Mouse (Mus musculus): ENCODE data around the gene Duox2. TPM values are rescaled to one million over a fixed set of nuclear protein-coding genes. Genes with fewer than 3 reads are reported as not detected.

Gene Duox2
- polyA plus RNA-seq, 1 experiment, result 0.02 TPM

DNA sequence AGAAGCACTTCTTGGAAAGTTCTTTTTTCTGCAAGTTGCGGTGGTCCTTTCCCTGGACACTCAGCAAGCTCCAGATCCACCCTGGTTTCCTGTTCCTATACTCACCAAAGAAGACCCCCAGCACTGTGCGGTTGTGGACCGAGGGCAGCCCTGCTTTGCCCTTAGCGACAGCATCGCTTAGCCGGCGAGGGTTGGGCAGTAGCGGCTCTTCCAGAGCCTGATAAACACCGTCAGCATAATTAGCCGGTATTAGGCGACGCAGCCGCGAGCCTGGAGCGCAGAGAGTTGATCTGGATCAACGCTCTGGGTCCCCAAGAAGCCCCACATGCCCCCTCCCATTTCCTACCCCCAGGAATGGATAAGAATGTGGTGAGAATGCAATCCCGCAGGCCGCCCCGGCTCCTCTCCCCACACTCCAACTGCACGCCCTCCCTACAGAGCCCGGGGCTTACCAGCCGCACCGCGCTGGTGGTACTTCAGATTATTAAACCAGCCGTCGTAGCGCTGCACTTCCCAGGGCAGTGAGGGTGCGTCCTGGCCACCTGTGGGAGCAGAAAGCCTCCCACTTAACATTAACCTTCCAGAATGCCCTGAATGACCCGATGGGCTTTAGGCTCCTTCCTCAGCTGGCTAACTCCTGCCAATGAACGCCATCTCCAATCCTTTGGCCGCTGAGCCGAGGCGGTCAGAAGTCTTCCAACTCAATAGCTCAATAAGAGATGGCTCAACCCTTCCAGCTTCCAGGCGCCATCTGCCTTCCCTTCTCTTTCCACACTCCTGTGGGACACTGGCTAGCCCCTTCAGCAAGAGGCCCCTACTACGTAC is 766 bp downstream of the Duox2 start:
- Histone ChIP-seq H3K4me1 (ENCODE audit: control insufficient read depth, insufficient read depth, low read length) (peaks cover 2% of the 10 kb centered on the region; the same call in 1 of the 2 replicates), H3K4me3 (ENCODE audit: insufficient read depth, low read length) (no peak overlapping the region), H3K27ac (ENCODE audit: insufficient read depth, low read length) (no peak overlapping the region)
- no peak for TF ChIP-seq POLR2A (IDR thresholded peaks at IDR 0.05; ENCODE audit: extremely low read depth, insufficient read depth, low read length)
- TF ChIP-seq CTCF (IDR thresholded peaks at IDR 0.05; ENCODE audit: extremely low read depth, insufficient read depth, low read length), result no peak

DNA sequence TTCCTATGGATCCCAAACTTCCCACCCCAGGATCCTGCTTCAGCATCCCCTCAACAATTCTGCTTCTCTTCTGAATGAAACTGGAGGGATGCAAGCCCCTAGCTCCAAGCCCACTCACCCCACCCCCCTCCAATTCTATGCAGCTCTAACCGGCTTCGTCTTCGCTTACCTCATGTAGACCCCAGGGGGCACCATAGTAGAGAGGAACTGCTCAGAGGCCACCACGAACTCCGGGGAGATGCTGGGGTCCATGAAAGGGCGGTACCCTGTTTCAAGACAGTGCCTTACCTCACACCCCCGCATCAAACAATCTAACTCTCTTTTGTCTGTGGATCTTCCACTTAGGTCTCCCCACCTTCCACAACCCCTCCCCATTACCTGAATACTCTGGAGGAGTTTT is 3.3 kb downstream of the Duox2 start:
- no peaks in the 10 kb centered on the region for H3K4me1 ChIP-seq (ENCODE audit: control insufficient read depth, insufficient read depth, low read length)
- no peak for TF ChIP-seq POLR2A (IDR thresholded peaks at IDR 0.05; ENCODE audit: extremely low read depth, insufficient read depth, low read length)
- TF ChIP-seq CTCF (IDR thresholded peaks at IDR 0.05; ENCODE audit: extremely low read depth, insufficient read depth, low read length), result no peak
- H3K27ac ChIP-seq (ENCODE audit: insufficient read depth, low read length), result no peak overlapping the region
- no peak overlapping the region for H3K4me3 ChIP-seq (ENCODE audit: insufficient read depth, low read length)

DNA sequence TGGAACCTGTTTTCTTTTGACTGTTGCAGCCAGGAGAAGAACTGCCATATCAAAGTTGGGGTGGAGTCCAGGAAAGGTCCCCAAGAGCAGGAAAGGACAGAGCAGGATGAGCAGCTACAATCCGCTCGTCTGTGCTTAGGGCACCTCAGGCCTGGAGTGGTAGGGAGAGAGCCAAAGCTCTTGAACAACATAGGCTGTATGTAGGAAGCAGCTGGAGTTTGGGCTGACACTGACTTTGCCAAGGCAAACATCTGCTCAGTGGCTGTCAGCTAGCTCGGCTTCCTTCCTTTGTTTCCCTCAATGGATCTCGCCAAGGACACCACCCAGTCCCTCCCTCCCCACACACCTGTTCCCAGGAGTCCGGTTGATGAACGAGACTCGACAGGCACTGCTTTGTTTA is 12.1 kb downstream of the Duox2 start:
- Histone ChIP-seq H3K27ac (ENCODE audit: insufficient read depth, low read length) (no peak overlapping the region), H3K4me3 (ENCODE audit: insufficient read depth, low read length) (no peak overlapping the region), H3K4me1 (ENCODE audit: control insufficient read depth, insufficient read depth, low read length) (no peaks in the 10 kb centered on the region)
- TF ChIP-seq POLR2A (IDR thresholded peaks at IDR 0.05; ENCODE audit: extremely low read depth, insufficient read depth, low read length) (no peak), CTCF (IDR thresholded peaks at IDR 0.05; ENCODE audit: extremely low read depth, insufficient read depth, low read length) (no peak)

DNA sequence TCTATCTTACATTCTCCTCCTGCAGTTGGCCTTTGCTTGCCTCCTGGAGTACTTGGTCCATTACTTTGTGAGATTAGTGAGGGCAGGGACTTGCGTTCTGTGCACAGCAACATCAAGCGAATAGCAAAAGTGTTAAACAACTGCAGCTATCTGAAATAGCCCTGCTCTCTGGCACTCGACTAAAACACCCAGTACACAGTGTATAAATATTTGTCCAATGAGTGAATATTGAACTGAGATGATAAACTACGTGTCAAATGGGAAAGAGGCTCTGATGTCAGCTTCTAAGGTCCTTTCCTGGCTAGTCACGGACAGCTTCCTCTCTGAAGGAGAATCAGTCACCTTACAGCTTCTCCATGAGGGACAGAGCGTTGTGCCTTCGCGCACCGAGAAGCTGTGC is 14.2 kb downstream of the Duox2 start:
- H3K27ac ChIP-seq (ENCODE audit: insufficient read depth, low read length), result no peak overlapping the region
- H3K4me1 ChIP-seq (ENCODE audit: control insufficient read depth, insufficient read depth, low read length), result no peaks in the 10 kb centered on the region
- H3K4me3 ChIP-seq (ENCODE audit: insufficient read depth, low read length), result no peak overlapping the region
- no peak for TF ChIP-seq POLR2A (IDR thresholded peaks at IDR 0.05; ENCODE audit: extremely low read depth, insufficient read depth, low read length)
- TF ChIP-seq CTCF (IDR thresholded peaks at IDR 0.05; ENCODE audit: extremely low read depth, insufficient read depth, low read length), result no peak

DNA sequence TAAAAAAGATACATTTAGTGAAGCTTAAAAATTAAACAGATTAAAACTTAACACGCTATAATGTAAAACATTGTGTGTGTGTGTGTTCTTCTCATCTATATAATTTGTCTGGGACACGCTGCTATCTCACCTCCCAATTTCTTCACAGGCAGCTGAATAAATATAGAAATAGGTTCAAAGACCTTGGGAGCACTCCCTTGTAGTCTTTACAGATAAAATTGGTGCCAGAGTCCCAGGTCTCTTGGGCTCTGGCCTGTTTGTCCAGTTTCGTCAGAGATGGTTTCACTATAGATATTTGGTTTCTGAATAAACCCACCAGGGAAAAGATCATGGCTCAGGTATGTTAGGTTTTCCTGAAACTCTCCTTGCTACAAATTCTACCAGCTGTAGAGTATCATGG is 19.5 kb downstream of the Duox2 start:
- H3K4me1 ChIP-seq (ENCODE audit: control insufficient read depth, insufficient read depth, low read length), result no peaks in the 10 kb centered on the region
- H3K27ac ChIP-seq (ENCODE audit: insufficient read depth, low read length), result no peak overlapping the region
- H3K4me3 ChIP-seq (ENCODE audit: insufficient read depth, low read length), result no peak overlapping the region
- TF ChIP-seq CTCF (IDR thresholded peaks at IDR 0.05; ENCODE audit: extremely low read depth, insufficient read depth, low read length) (no peak), POLR2A (IDR thresholded peaks at IDR 0.05; ENCODE audit: extremely low read depth, insufficient read depth, low read length) (no peak)

DNA sequence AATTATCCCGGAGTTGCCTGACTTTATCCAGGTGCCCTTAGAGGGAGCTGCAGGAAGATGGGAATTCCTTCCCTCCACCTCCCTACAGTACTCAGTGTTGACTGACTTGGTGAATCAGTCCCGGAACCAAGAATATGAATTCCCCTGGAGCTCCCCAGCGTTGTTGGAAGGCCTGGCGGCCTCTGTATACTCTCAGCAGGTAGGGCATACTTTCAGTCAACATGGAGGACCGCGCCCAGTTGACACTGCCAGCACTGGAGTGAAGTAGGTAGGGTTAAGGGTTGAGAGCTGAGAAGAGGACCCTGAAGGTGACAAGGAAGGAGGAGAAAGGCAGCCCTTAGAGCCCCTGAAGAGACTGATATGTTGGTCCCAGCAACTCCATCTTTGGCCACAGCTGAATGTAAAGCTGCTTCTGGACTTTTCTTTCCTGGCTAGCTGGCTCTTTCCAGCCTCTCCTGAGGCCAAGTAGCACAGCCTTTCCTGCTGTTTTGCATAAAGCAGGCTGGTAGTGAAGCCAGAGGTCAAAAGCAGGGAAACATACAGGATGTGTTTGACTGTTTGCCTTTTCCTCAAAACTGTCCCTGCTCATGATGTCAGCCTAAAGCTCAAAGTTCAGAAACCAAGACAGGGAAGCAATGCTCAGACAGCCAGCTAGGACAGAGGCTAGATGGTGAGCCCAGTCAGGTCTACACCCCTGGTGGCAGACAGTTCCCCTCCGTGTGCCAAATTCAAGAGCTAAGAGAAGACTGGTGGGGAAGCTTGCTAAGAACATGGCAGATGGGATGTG is 31.6 kb downstream of the Duox2 start:
- Histone ChIP-seq H3K27ac (ENCODE audit: insufficient read depth, low read length) (no peak overlapping the region), H3K4me1 (ENCODE audit: control insufficient read depth, insufficient read depth, low read length) (no peaks in the 10 kb centered on the region), H3K4me3 (ENCODE audit: insufficient read depth, low read length) (no peak overlapping the region)
- no peak for TF ChIP-seq CTCF (IDR thresholded peaks at IDR 0.05; ENCODE audit: extremely low read depth, insufficient read depth, low read length)
- TF ChIP-seq POLR2A (IDR thresholded peaks at IDR 0.05; ENCODE audit: extremely low read depth, insufficient read depth, low read length), result no peak

DNA sequence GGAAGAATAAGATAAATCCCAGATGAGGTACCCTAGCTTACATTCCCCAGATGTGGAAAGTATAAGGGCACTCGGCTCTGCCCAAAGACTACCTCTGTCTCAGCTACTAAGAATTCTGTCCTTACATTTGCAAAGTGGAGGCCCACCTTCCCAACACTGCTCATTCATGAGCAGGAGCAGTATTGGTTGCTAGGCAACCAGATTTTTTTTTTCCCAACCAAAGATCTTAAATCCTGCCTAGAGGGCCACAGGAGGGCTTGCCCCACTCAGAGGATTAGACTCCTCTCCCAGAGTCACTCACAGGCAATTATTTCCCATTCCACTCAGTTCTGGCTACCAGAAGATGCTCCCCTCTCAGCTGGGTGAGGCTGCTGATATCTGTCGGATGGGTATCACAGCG is 33.6 kb downstream of the Duox2 start:
- Histone ChIP-seq H3K27ac (ENCODE audit: insufficient read depth, low read length) (no peak overlapping the region), H3K4me3 (ENCODE audit: insufficient read depth, low read length) (no peak overlapping the region), H3K4me1 (ENCODE audit: control insufficient read depth, insufficient read depth, low read length) (no peaks in the 10 kb centered on the region)
- TF ChIP-seq CTCF (IDR thresholded peaks at IDR 0.05; ENCODE audit: extremely low read depth, insufficient read depth, low read length) (no peak), POLR2A (IDR thresholded peaks at IDR 0.05; ENCODE audit: extremely low read depth, insufficient read depth, low read length) (no peak)

DNA sequence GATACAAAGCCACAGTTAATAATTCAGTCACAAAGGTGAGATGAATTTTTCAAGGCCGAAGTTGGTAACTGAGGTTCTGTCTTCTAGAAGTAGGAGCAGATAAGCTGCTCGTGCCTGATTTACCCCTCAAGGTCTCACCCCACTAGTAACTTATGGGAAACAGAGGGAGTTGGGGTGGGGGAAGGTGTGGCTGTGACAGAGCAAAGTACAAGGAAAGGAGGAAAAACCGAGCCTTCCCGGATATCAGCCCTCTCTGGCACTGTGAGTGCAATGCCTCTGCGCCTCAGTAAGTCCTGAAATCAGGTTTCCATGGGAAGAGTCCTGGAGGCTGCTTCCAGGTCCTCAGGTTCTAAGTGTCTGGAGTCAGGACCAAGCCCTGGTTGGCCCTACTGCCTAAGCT is 37.5 kb downstream of the Duox2 start:
- Histone ChIP-seq H3K27ac (ENCODE audit: insufficient read depth, low read length) (no peak overlapping the region), H3K4me1 (ENCODE audit: control insufficient read depth, insufficient read depth, low read length) (no peaks in the 10 kb centered on the region), H3K4me3 (ENCODE audit: insufficient read depth, low read length) (no peak overlapping the region)
- TF ChIP-seq POLR2A (IDR thresholded peaks at IDR 0.05; ENCODE audit: extremely low read depth, insufficient read depth, low read length), result no peak
- no peak for TF ChIP-seq CTCF (IDR thresholded peaks at IDR 0.05; ENCODE audit: extremely low read depth, insufficient read depth, low read length)

DNA sequence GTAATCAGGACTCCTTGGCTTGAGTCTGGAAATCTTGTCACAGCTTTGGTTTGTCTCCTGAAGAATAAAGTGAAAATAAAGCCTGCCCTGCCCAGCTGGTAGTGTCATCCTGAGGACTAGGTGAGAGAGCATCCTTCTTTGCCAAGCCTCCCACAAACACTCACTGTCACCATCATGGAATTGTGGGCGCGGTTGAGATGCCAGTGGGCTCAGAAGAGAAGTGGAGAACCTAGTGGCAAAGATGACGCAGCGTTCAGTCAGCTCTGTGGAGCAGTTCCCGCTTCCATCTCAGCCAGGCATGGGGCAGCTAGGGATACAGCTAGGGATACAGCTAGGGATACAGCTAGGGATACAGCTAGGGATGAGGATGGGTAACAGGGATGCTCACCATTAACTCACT is 42.3 kb downstream of the Duox2 start:
- no peak overlapping the region for H3K4me3 ChIP-seq (ENCODE audit: insufficient read depth, low read length)
- no peak overlapping the region for H3K27ac ChIP-seq (ENCODE audit: insufficient read depth, low read length)
- no peak for TF ChIP-seq POLR2A (IDR thresholded peaks at IDR 0.05; ENCODE audit: extremely low read depth, insufficient read depth, low read length)
- TF ChIP-seq CTCF (IDR thresholded peaks at IDR 0.05; ENCODE audit: extremely low read depth, insufficient read depth, low read length), result no peak
- H3K4me1 ChIP-seq (ENCODE audit: control insufficient read depth, insufficient read depth, low read length), result no peaks in the 10 kb centered on the region

DNA sequence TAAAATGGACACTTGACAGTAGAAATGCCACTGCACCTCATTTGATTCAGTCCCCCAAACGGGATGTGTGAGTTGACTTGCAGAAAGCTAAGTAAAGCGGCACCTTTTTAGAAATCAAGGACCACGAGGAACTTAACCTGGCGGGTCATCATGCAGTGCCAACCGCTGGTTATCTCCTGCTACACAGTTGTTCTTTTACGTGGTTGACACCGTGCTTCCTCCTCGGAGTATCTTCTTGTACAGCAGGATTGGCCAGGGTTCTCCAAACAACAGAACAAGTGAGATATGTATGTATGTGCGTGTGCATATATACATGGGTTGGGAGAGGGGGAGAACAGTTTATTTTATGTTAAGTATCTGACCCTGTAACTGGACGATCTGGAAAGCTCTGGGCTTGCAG is 50.5 kb downstream of the Duox2 start:
- Histone ChIP-seq H3K4me3 (ENCODE audit: insufficient read depth, low read length) (no peak overlapping the region), H3K4me1 (ENCODE audit: control insufficient read depth, insufficient read depth, low read length) (no peaks in the 10 kb centered on the region), H3K27ac (ENCODE audit: insufficient read depth, low read length) (no peak overlapping the region)
- no peak for TF ChIP-seq POLR2A (IDR thresholded peaks at IDR 0.05; ENCODE audit: extremely low read depth, insufficient read depth, low read length)
- TF ChIP-seq CTCF (IDR thresholded peaks at IDR 0.05; ENCODE audit: extremely low read depth, insufficient read depth, low read length), result no peak

Data from cortical plate, adult 2 months (tissue).